Mouse (Mus musculus): ENCODE data around the gene Trim11. TPM values are rescaled to one million over a fixed set of nuclear protein-coding genes. Genes with fewer than 3 reads are reported as not detected.

The Trim11 gene
- polyA plus RNA-seq, 1 experiment from 2014 or later, result 20.3 TPM

- WGBS, result 35% methylated on average over 11 of the region's 11 CpGs
- no peaks in the 10 kb centered on the region for H3K36me3 ChIP-seq (ENCODE audit: control insufficient read depth, insufficient read depth, low read length)
- H3K4me1 ChIP-seq (ENCODE audit: control insufficient read depth, insufficient read depth, low read length), result 0 out of 2 replicates have a peak, but pooled peaks cover 5% of the 10 kb centered on the region
- no peak for ATAC-seq (ENCODE audit: insufficient number of reproducible peaks, insufficient read depth, low FRiP score, low read depth)
- no peaks in the 10 kb centered on the region for H3K9me3 ChIP-seq (ENCODE audit: control insufficient read depth, low read depth, low read length)
- no peaks in the 10 kb centered on the region for H3K27me3 ChIP-seq (ENCODE audit: control insufficient read depth, insufficient read depth, low read length)
- no peak overlapping the region for H3K9ac ChIP-seq (replicated peaks; ENCODE audit: low read depth, low read length)
- no peak overlapping the region for H3K27ac ChIP-seq (ENCODE audit: low read length)
- no peak overlapping the region for H3K4me3 ChIP-seq (ENCODE audit: low read depth, low read length)
- no peak overlapping the region for H3K4me2 ChIP-seq (replicated peaks; ENCODE audit: low read depth, low read length)
Observed at GRCm38 (mm10) chr11:58999158-58999557, 21.3 kb downstream of the Trim11 start.

- H3K27ac ChIP-seq (ENCODE audit: low read length), result no peak overlapping the region
- 84% methylated on average over 6 of the region's 6 CpGs for WGBS
- no peak overlapping the region for H3K4me3 ChIP-seq (ENCODE audit: low read depth, low read length)
- H3K36me3 ChIP-seq (ENCODE audit: control insufficient read depth, insufficient read depth, low read length), result no peaks in the 10 kb centered on the region
- ATAC-seq (ENCODE audit: insufficient number of reproducible peaks, insufficient read depth, low FRiP score, low read depth), result no peak
- 0 out of 2 replicates have a peak, but pooled peaks cover 5% of the 10 kb centered on the region for H3K4me1 ChIP-seq (ENCODE audit: control insufficient read depth, insufficient read depth, low read length)
- H3K9ac ChIP-seq (replicated peaks; ENCODE audit: low read depth, low read length), result no peak overlapping the region
- H3K27me3 ChIP-seq (ENCODE audit: control insufficient read depth, insufficient read depth, low read length), result no peaks in the 10 kb centered on the region
- H3K4me2 ChIP-seq (replicated peaks; ENCODE audit: low read depth, low read length), result no peak overlapping the region
- no peaks in the 10 kb centered on the region for H3K9me3 ChIP-seq (ENCODE audit: control insufficient read depth, low read depth, low read length)
Observed at GRCm38 (mm10) chr11:58999830-59000229, 21.9 kb downstream of the Trim11 start.

GRCm38 (mm10) chr11:59000635-59001034 is 22.7 kb downstream of the Trim11 start:
- Histone ChIP-seq H3K27me3 (ENCODE audit: control insufficient read depth, insufficient read depth, low read length) (no peaks in the 10 kb centered on the region), H3K4me3 (ENCODE audit: low read depth, low read length) (no peak overlapping the region), H3K4me2 (replicated peaks; ENCODE audit: low read depth, low read length) (no peak overlapping the region), H3K4me1 (ENCODE audit: control insufficient read depth, insufficient read depth, low read length) (0 out of 2 replicates have a peak, but pooled peaks cover 5% of the 10 kb centered on the region), H3K27ac (ENCODE audit: low read length) (no peak overlapping the region), H3K36me3 (ENCODE audit: control insufficient read depth, insufficient read depth, low read length) (no peaks in the 10 kb centered on the region), H3K9ac (replicated peaks; ENCODE audit: low read depth, low read length) (no peak overlapping the region), H3K9me3 (ENCODE audit: control insufficient read depth, low read depth, low read length) (no peaks in the 10 kb centered on the region)
- 90% methylated on average over 21 of the region's 21 CpGs for WGBS
- no peak for ATAC-seq (ENCODE audit: insufficient number of reproducible peaks, insufficient read depth, low FRiP score, low read depth)

GRCm38 (mm10) chr11:59002327-59003079 is 24.6 kb downstream of the Trim11 start:
- no peaks in the 10 kb centered on the region for H3K36me3 ChIP-seq (ENCODE audit: control insufficient read depth, insufficient read depth, low read length)
- 68% methylated on average over 7 of the region's 7 CpGs for WGBS
- no peak overlapping the region for H3K9ac ChIP-seq (replicated peaks; ENCODE audit: low read depth, low read length)
- H3K27me3 ChIP-seq (ENCODE audit: control insufficient read depth, insufficient read depth, low read length), result no peaks in the 10 kb centered on the region
- 0 out of 2 replicates have a peak, but pooled peaks cover 5% of the 10 kb centered on the region for H3K4me1 ChIP-seq (ENCODE audit: control insufficient read depth, insufficient read depth, low read length)
- no peak overlapping the region for H3K4me2 ChIP-seq (replicated peaks; ENCODE audit: low read depth, low read length)
- no peak for ATAC-seq (ENCODE audit: insufficient number of reproducible peaks, insufficient read depth, low FRiP score, low read depth)
- H3K9me3 ChIP-seq (ENCODE audit: control insufficient read depth, low read depth, low read length), result no peaks in the 10 kb centered on the region
- H3K27ac ChIP-seq (ENCODE audit: low read length), result no peak overlapping the region
- H3K4me3 ChIP-seq (ENCODE audit: low read depth, low read length), result no peak overlapping the region

GRCm38 (mm10) chr11:59015052-59015451 is 37.2 kb downstream of the Trim11 start:
- Histone ChIP-seq H3K9ac (replicated peaks; ENCODE audit: low read depth, low read length) (no peak overlapping the region), H3K27ac (ENCODE audit: low read length) (no peak overlapping the region), H3K4me1 (ENCODE audit: control insufficient read depth, insufficient read depth, low read length) (no peaks in the 10 kb centered on the region), H3K9me3 (ENCODE audit: control insufficient read depth, low read depth, low read length) (no peaks in the 10 kb centered on the region), H3K27me3 (ENCODE audit: control insufficient read depth, insufficient read depth, low read length) (no peaks in the 10 kb centered on the region), H3K36me3 (ENCODE audit: control insufficient read depth, insufficient read depth, low read length) (no peaks in the 10 kb centered on the region), H3K4me2 (replicated peaks; ENCODE audit: low read depth, low read length) (no peak overlapping the region), H3K4me3 (ENCODE audit: low read depth, low read length) (no peak overlapping the region)
- no peak for ATAC-seq (ENCODE audit: insufficient number of reproducible peaks, insufficient read depth, low FRiP score, low read depth)
- WGBS, result 35% methylated on average over 9 of the region's 9 CpGs

- no peaks in the 10 kb centered on the region for H3K4me1 ChIP-seq (ENCODE audit: control insufficient read depth, insufficient read depth, low read length)
- WGBS, result 59% methylated on average over 6 of the region's 6 CpGs
Observed at GRCm38 (mm10) chr11:59026411-59026810, 48.5 kb downstream of the Trim11 start.

GRCm38 (mm10) chr11:59029003-59029402 is 51.1 kb downstream of the Trim11 start:
- H3K4me3 ChIP-seq (ENCODE audit: low read depth, low read length), result no peak overlapping the region
- H3K9me3 ChIP-seq (ENCODE audit: control insufficient read depth, low read depth, low read length), result no peaks in the 10 kb centered on the region
- no peak for ATAC-seq (ENCODE audit: insufficient number of reproducible peaks, insufficient read depth, low FRiP score, low read depth)
- no peaks in the 10 kb centered on the region for H3K27me3 ChIP-seq (ENCODE audit: control insufficient read depth, insufficient read depth, low read length)
- no peaks in the 10 kb centered on the region for H3K4me1 ChIP-seq (ENCODE audit: control insufficient read depth, insufficient read depth, low read length)
- WGBS, result 85% methylated on average over 13 of the region's 13 CpGs
- H3K27ac ChIP-seq (ENCODE audit: low read length), result no peak overlapping the region
- no peaks in the 10 kb centered on the region for H3K36me3 ChIP-seq (ENCODE audit: control insufficient read depth, insufficient read depth, low read length)
- H3K9ac ChIP-seq (replicated peaks; ENCODE audit: low read depth, low read length), result no peak overlapping the region
- H3K4me2 ChIP-seq (replicated peaks; ENCODE audit: low read depth, low read length), result no peak overlapping the region

More at GRCm38 (mm10) chr11:59026411-59026810, 48.5 kb downstream of the Trim11 start:
- Histone ChIP-seq H3K4me3 (ENCODE audit: low read depth, low read length) (no peak overlapping the region), H3K36me3 (ENCODE audit: control insufficient read depth, insufficient read depth, low read length) (no peaks in the 10 kb centered on the region), H3K9ac (replicated peaks; ENCODE audit: low read depth, low read length) (no peak overlapping the region), H3K4me2 (replicated peaks; ENCODE audit: low read depth, low read length) (no peak overlapping the region), H3K9me3 (ENCODE audit: control insufficient read depth, low read depth, low read length) (no peaks in the 10 kb centered on the region), H3K27me3 (ENCODE audit: control insufficient read depth, insufficient read depth, low read length) (no peaks in the 10 kb centered on the region), H3K27ac (ENCODE audit: low read length) (no peak overlapping the region)
- no peak for ATAC-seq (ENCODE audit: insufficient number of reproducible peaks, insufficient read depth, low FRiP score, low read depth)
